Mouse (Mus musculus) left cerebral cortex, adult 2 months (tissue): ENCODE measurements around the gene Ckm. TPM values are rescaled to one million over a fixed set of nuclear protein-coding genes. Genes with fewer than 3 reads are reported as not detected.

ENCODE experiments used
- DNase-seq, 2 experiments: peaks; one replicate each; pipeline ENCODE4 v3.0.0; 2021 to 2022; ENCODE audit warnings: low spot score in 2 of 2, mixed read lengths in 1 of 2; ENCODE audit errors: extremely low spot score in 1 of 2
- H3K27ac ChIP-seq: fragments of 200-600 bp; 2 replicates; pipeline ENCODE4 v1.8.1; 2022
- H3K4me3 ChIP-seq: fragments of 200-600 bp; 2 replicates; pipeline ENCODE4 v1.8.1; 2022
- CTCF ChIP-seq: fragments of 200-600 bp; IDR thresholded peaks from 2 replicates; pipeline ENCODE4 v1.8.1; 2022; ENCODE audit warnings: antibody characterized with exemption, mild to moderate bottlenecking, moderate library complexity
- intact Hi-C: fragments of 180-260 bp; cut with DNase I; formaldehyde crosslinking; loops from one replicate; pipeline ENCODE4 v1.15.1; 2025
- total RNA-seq, 2 experiments: library from RNA; stranded (reverse); gene quantifications; 2 replicates each; pipeline ENCODE4 v1.2.3; 2021

Gene Ckm
- total RNA-seq, 2 experiments from 2014 or later = not detected

DNA sequence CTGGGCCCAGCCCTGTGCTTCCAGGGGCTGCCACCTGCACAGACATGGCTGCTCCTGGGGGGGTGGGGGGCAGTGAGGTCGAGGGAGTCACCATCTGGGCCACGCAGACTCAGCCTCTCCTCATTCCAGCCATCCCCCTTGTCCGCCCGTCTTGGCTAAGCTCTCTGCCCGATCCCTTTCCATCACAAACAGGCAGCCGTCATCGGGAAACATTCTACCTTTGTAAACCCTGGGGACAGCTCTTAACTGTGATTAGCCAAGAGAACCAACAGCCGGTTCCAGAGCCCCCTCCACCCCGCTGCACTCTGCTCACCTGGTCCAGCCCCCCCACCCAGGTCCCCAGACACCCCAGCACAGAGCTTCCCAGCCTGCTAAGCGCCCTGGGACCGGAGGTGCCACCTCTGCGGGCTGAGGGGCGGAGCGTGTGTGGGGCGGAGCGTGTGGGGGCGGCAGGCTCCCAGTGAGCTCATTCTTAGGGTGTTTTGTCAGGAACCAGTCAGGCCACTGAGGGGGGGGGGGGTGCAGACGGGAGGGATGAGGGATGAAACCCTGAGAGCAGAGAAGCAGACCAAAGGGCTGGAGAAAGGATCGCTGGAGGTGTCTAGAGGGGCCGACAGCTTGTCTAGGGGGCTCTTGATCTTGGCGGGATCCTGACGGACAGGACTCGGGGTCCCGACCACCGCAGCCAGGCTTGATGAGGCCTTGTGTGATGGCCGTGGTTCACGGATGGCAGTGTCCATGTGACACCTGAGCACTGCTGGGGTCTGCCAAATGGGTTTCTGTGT is 4.9 kb upstream of the Ckm start:
- intact Hi-C loops = no loop called here
- Histone ChIP-seq H3K27ac (no peak overlapping the region), H3K4me3 (no peak overlapping the region)

GRCm38 (mm10) chr7:19400946-19401345 is 3.6 kb upstream of the Ckm start:
- Histone ChIP-seq H3K27ac (no peak overlapping the region), H3K4me3 (no peak overlapping the region)
- no peak for DNase-seq
- intact Hi-C loops = no loop called here
- TF ChIP-seq CTCF = peak; percentile 27; the same call in 1 of the 2 replicates

More for the DNA sequence above, 4.9 kb upstream of the Ckm start:
- TF ChIP-seq CTCF = no peak
- DNase-seq = no peak

GRCm38 (mm10) chr7:19402535-19403112 is 2.0 kb upstream of the Ckm start:
- DNase-seq = no peak
- intact Hi-C loops = no loop called here
- H3K27ac ChIP-seq = no peak overlapping the region
- no peak overlapping the region for H3K4me3 ChIP-seq
- TF ChIP-seq CTCF = no peak

DNA sequence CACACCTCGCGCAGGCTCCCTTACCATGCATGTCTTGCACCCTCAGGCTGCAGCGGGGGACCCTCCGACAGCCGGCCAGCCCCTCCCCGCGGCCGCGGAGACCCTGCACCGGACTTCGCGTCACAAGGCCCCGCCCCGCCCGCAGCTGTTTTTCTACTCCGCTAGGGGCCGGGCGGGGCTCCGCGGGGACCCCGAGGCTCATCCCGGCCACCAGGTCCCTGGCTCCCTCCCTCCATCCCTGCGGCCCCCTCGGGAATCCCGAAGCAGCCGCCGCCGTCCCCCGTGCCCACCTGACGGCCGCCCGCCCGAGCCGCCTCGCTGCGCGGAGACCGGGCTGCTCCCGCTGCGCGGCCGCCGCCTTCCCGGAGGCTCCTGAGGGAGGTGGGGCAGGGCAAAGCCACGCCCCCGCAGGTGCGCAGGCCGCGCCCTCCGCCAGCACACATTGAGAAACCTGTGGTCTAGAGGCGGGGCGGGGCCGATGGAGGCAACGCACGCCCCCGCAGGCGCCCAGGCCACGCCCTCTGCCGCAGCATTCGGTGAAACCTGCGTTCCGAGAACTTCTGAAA is 762 bp upstream of the Ckm start, which contains the start of gene Klc3:
Klc3 (minus strand) TSS at position 374 of the 566 bp plus-strand sequence.
- no peak within 1 kb of the TSS for H3K27ac ChIP-seq
- no peak for DNase-seq
- no peak for TF ChIP-seq CTCF
- intact Hi-C loops = no loop called here
- H3K4me3 ChIP-seq = peak within 1 kb of the TSS; percentile 50

DNA sequence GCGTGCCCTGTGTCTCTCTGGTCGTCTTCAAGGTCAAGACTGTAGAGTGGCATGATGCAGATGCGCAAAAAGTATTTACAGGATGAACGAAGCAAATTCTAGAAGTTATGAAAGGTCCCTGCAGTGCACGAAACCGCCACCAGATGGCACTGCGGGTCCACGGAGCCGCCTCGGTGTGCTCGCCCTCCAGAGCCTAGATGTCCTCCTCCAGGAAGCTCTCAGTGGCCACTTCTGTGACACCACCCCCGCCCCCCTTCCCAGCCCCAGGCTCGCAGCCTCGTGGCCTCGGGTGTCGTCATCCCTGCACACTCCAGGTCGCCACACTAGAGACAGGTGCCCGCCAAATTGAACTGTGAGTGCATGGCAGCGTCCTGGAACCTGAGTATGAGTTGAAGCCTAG is 841 bp downstream of the Ckm start:
- TF ChIP-seq CTCF = peak; percentile 99
- Histone ChIP-seq H3K4me3 (no peak overlapping the region), H3K27ac (no peak overlapping the region)
- peak; percentile 72 to 85 for DNase-seq
- intact Hi-C loops = loop anchor here (1.0 to 5.0 kb wide), 4 partner anchors 97 to 297 kb away; no protein-coding TSS in a partner anchor

DNA sequence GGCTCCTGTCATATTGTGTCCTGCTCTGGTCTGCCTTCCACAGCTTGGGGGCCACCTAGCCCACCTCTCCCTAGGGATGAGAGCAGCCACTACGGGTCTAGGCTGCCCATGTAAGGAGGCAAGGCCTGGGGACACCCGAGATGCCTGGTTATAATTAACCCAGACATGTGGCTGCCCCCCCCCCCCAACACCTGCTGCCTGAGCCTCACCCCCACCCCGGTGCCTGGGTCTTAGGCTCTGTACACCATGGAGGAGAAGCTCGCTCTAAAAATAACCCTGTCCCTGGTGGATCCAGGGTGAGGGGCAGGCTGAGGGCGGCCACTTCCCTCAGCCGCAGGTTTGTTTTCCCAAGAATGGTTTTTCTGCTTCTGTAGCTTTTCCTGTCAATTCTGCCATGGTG is 5.2 kb downstream of the Ckm start:
- no peak for TF ChIP-seq CTCF
- intact Hi-C loops = loop anchor here (5.0 kb wide), 3 partner anchors 93 to 293 kb away; no protein-coding TSS in a partner anchor
- DNase-seq = no peak
- Histone ChIP-seq H3K4me3 (no peak overlapping the region), H3K27ac (no peak overlapping the region)

GRCm38 (mm10) chr7:19410766-19411344 is 6.3 kb downstream of the Ckm start:
- no peak overlapping the region for H3K27ac ChIP-seq
- DNase-seq = no peak
- H3K4me3 ChIP-seq = no peak overlapping the region
- intact Hi-C loops = no loop called here
- no peak for TF ChIP-seq CTCF

GRCm38 (mm10) chr7:19411783-19412182 is 7.2 kb downstream of the Ckm start:
- intact Hi-C loops = no loop called here
- Histone ChIP-seq H3K4me3 (no peak overlapping the region), H3K27ac (no peak overlapping the region)
- no peak for DNase-seq
- no peak for TF ChIP-seq CTCF

- DNase-seq = no peak
- no peak for TF ChIP-seq CTCF
- Histone ChIP-seq H3K4me3 (no peak overlapping the region), H3K27ac (no peak overlapping the region)
- intact Hi-C loops = no loop called here
These were observed 8.9 kb downstream of the Ckm start for GRCm38 (mm10) chr7:19413525-19413924.

DNA sequence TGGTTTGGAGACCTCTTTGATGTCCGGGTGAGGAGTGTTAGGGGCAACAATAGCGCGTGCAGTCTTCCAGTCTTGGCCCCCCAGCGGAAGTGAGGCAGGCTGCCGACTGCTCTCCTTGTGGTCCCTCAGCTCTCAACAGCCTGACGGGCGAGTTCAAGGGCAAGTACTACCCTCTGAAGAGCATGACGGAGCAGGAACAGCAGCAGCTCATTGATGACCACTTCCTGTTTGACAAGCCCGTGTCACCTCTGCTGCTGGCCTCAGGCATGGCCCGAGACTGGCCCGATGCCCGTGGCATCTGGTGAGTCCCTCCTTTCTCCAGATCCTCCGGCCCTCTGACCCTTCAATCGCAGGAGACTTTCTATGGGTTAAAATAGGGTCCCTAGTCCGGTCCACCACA is 12.0 kb downstream of the Ckm start:
- Histone ChIP-seq H3K27ac (no peak overlapping the region), H3K4me3 (no peak overlapping the region)
- TF ChIP-seq CTCF = no peak
- DNase-seq = no peak
- intact Hi-C loops = no loop called here

DNA sequence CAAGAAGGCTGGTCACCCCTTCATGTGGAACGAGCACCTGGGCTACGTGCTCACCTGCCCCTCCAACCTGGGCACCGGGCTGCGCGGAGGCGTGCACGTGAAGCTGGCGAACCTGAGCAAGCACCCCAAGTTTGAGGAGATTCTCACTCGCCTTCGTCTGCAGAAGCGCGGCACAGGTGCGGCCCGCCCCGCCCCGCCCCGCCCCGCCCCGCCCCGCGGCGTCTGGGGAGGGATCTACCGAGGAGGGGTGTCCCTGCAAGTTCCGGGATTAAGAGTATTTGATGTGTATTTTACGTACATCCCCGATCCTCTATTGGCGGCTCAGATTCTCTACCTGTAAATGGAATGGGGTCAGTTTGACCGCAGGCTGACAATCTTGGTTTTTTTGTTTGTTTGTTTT is 15.5 kb downstream of the Ckm start:
- TF ChIP-seq CTCF = no peak
- Histone ChIP-seq H3K4me3 (peak overlapping the region; percentile 15; the same call in 1 of the 2 replicates), H3K27ac (no peak overlapping the region)
- DNase-seq = no peak
- intact Hi-C loops = no loop called here
